In genomic region chr17:57011236-57012141, GRCm38 (mm10) we compare ENCODE assay signal across 8 mouse cellular contexts. TPM values are rescaled to one million over a fixed set of nuclear protein-coding genes. Genes with fewer than 3 reads are reported as not detected.
DNase-seq lines count a peak whose midpoint lies in the region; ATAC-seq and TF ChIP-seq lines count a peak whose summit lies in the region.

Gtf2f1 (minus strand) TSS chr17:57011288.
Gm17949 (plus strand) TSS chr17:57011469.

- no peaks in the 10 kb centered on the region for H3K9me3 ChIP-seq in CH12.LX (replicated peaks; ENCODE audit: low read length)
- H3K9me3 ChIP-seq in forebrain, embryonic 11.5 days (ENCODE audit: control insufficient read depth, low read length): no peaks in the 10 kb centered on the region
- H3K9me3 ChIP-seq in heart, embryonic 16.5 days (replicated peaks; ENCODE audit: control insufficient read depth, low read length): no peaks in the 10 kb centered on the region
- no peaks in the 10 kb centered on the region for H3K9me3 ChIP-seq in liver, embryonic 15.5 days (replicated peaks)
- no peaks in the 10 kb centered on the region for H3K9me3 ChIP-seq in neural tube, embryonic 12.5 days

- H3K4me1 ChIP-seq in CH12.LX (ENCODE audit: control insufficient read depth in 1 of 2, insufficient read depth in 2 of 2): peaks cover 7 to 22% of the 10 kb centered on the region in 2 experiments
- peaks cover 11% of the 10 kb centered on the region for H3K4me1 ChIP-seq in forebrain, embryonic 11.5 days (replicated peaks; ENCODE audit: control insufficient read depth, insufficient read depth, low read length)
- peaks cover 13% of the 10 kb centered on the region for H3K4me1 ChIP-seq in heart, embryonic 16.5 days (ENCODE audit: control insufficient read depth, insufficient read depth, low read length)
- peaks cover 50% of the 10 kb centered on the region for H3K4me1 ChIP-seq in liver, embryonic 15.5 days (replicated peaks)
- H3K4me1 ChIP-seq in neural tube, embryonic 12.5 days: peaks cover 17% of the 10 kb centered on the region

- H3K79me2 ChIP-seq in CH12.LX (replicated peaks; ENCODE audit: control insufficient read depth, extremely low read depth, insufficient read depth, poor library complexity, severe bottlenecking): peaks cover 16% of the 10 kb centered on the region

- peak; percentile 99 for DNase-seq in CH12.LX (ENCODE audit: extremely low read depth)
- peak; percentile 95 for DNase-seq in c-Kit-positive CD71-positive TER-119-negative erythroid progenitor cells, embryonic 14.5 days (ENCODE audit: low read depth)
- DNase-seq in forebrain, embryonic 11.5 days (ENCODE audit: low spot score): peak; percentile 98
- DNase-seq in kidney, postnatal 36 days: peak; percentile 93 to 96
- DNase-seq in telencephalon, adult 2 months (ENCODE audit: low read depth, low spot score): peak; percentile 99

- TF ChIP-seq RAD21 in CH12.LX (IDR thresholded peaks at IDR 0.05; ENCODE audit: low read depth, low read length): no peak

- peak; percentile 100 for TF ChIP-seq POLR2A in CH12.LX (IDR thresholded peaks at IDR 0.05; ENCODE audit: low read depth, low read length)

- no peak for TF ChIP-seq EP300 in CH12.LX (IDR thresholded peaks at IDR 0.05; ENCODE audit: low read length)

- under 1% methylated on average over 48 of the region's 51 CpGs for WGBS in forebrain, embryonic 11.5 days
- under 1% methylated on average over 51 of the region's 51 CpGs for WGBS in heart, embryonic 16.5 days
- WGBS in liver, embryonic 15.5 days (ENCODE audit: insufficient replicate concordance): under 1% methylated on average over 51 of the region's 51 CpGs
- under 1% methylated on average over 51 of the region's 51 CpGs for WGBS in neural tube, embryonic 12.5 days

- dilution Hi-C loops in CH12.LX (cut with MboI; ENCODE audit: extremely low pct_ligation_motif_present, extremely low pct_unique_long_range_greater_than_20kb, low sequenced_read_pairs): no loop called here

- H3K4me2 ChIP-seq in CH12.LX (ENCODE audit: insufficient read depth, low read depth, poor library complexity, severe bottlenecking): peak within 1 kb of the TSS; percentile 92
- peak within 1 kb of the TSS; percentile 78 for H3K4me2 ChIP-seq in forebrain, embryonic 11.5 days (ENCODE audit: low read depth, low read length, severe bottlenecking)
- peak within 1 kb of the TSS; percentile 96 for H3K4me2 ChIP-seq in heart, embryonic 16.5 days (ENCODE audit: low read depth, low read length)
- H3K4me2 ChIP-seq in liver, embryonic 15.5 days: peak within 1 kb of the TSS; percentile 92
- H3K4me2 ChIP-seq in neural tube, embryonic 12.5 days (replicated peaks): peak within 1 kb of the TSS; percentile 89

- peak; percentile 90 for ATAC-seq in forebrain, embryonic 11.5 days (replicated peaks; ENCODE audit: low FRiP score)
- peak; percentile 92 for ATAC-seq in heart, embryonic 16.5 days (replicated peaks; ENCODE audit: extremely low read depth, insufficient read depth, low FRiP score)
- ATAC-seq in liver, embryonic 15.5 days (ENCODE audit: insufficient read depth): peak; percentile 87
- peak; percentile 92 for ATAC-seq in neural tube, embryonic 12.5 days (ENCODE audit: low FRiP score, low read depth)

- peaks cover 25 to 31% of the 10 kb centered on the region in 2 experiments for H3K36me3 ChIP-seq in CH12.LX (replicated peaks in 1 of 2; ENCODE audit: control insufficient read depth in 1 of 2, insufficient read depth in 1 of 2, low read length in 1 of 2)
- H3K36me3 ChIP-seq in forebrain, embryonic 11.5 days (ENCODE audit: control insufficient read depth, insufficient read depth, low read length): peaks cover 6% of the 10 kb centered on the region; the same call in 1 of the 2 replicates
- peaks cover 13% of the 10 kb centered on the region for H3K36me3 ChIP-seq in heart, embryonic 16.5 days (ENCODE audit: control insufficient read depth, insufficient read depth)
- H3K36me3 ChIP-seq in liver, embryonic 15.5 days (replicated peaks): peaks cover 31% of the 10 kb centered on the region
- peaks cover 18% of the 10 kb centered on the region for H3K36me3 ChIP-seq in neural tube, embryonic 12.5 days

- H3K27ac ChIP-seq in CH12.LX (ENCODE audit: insufficient read depth, low read depth): peak within 1 kb of the TSS; percentile 75
- peak within 1 kb of the TSS; percentile 86 for H3K27ac ChIP-seq in forebrain, embryonic 11.5 days (ENCODE audit: low read depth, low read length)
- peak within 1 kb of the TSS; percentile 74 for H3K27ac ChIP-seq in heart, embryonic 16.5 days (ENCODE audit: low read length)
- H3K27ac ChIP-seq in liver, embryonic 15.5 days (replicated peaks): peak within 1 kb of the TSS; percentile 90
- H3K27ac ChIP-seq in neural tube, embryonic 12.5 days: peak within 1 kb of the TSS; percentile 71

- in situ Hi-C loops in CH12.LX (cut with MboI; ENCODE audit: low pct_ligation_motif_present, low pct_unique_long_range_greater_than_20kb, low sequenced_read_pairs): no loop called here

- peak in 1 of 2 experiments; percentile 32; a peak in 2 of 4 replicates for TF ChIP-seq CTCF in CH12.LX (conservative IDR thresholded peaks at IDR 0.05 in 1 of 2, IDR thresholded peaks at IDR 0.05 in 1 of 2; ENCODE audit: low read depth in 2 of 2, low read length in 2 of 2)

- no peaks in the 10 kb centered on the region for H3K27me3 ChIP-seq in CH12.LX (replicated peaks)
- H3K27me3 ChIP-seq in forebrain, embryonic 11.5 days (ENCODE audit: control insufficient read depth, insufficient read depth, low read length): no peaks in the 10 kb centered on the region
- H3K27me3 ChIP-seq in heart, embryonic 16.5 days (ENCODE audit: control insufficient read depth, insufficient read depth, low read length): no peaks in the 10 kb centered on the region
- no peaks in the 10 kb centered on the region for H3K27me3 ChIP-seq in liver, embryonic 15.5 days
- H3K27me3 ChIP-seq in neural tube, embryonic 12.5 days (replicated peaks): no peaks in the 10 kb centered on the region

- peak within 1 kb of the TSS; percentile 66 to 83 (median 73) for H3K4me3 ChIP-seq in CH12.LX (replicated peaks in 1 of 3; ENCODE audit: low read depth in 2 of 3, low read length in 2 of 3, poor library complexity in 1 of 3)
- peak within 1 kb of the TSS; percentile 76 for H3K4me3 ChIP-seq in forebrain, embryonic 11.5 days (ENCODE audit: low read depth, low read length)
- peak within 1 kb of the TSS; percentile 88 for H3K4me3 ChIP-seq in heart, embryonic 16.5 days (ENCODE audit: low read length)
- H3K4me3 ChIP-seq in liver, embryonic 15.5 days (replicated peaks): peak within 1 kb of the TSS; percentile 74
- peak within 1 kb of the TSS; percentile 63 for H3K4me3 ChIP-seq in neural tube, embryonic 12.5 days

- H3K9ac ChIP-seq in CH12.LX (ENCODE audit: insufficient read depth, low read depth): peak within 1 kb of the TSS; percentile 76
- H3K9ac ChIP-seq in forebrain, embryonic 11.5 days (ENCODE audit: low read length): peak within 1 kb of the TSS; percentile 80
- H3K9ac ChIP-seq in heart, embryonic 16.5 days (ENCODE audit: low read length): peak within 1 kb of the TSS; percentile 88
- peak within 1 kb of the TSS; percentile 82 for H3K9ac ChIP-seq in liver, embryonic 15.5 days
- H3K9ac ChIP-seq in neural tube, embryonic 12.5 days: peak within 1 kb of the TSS; percentile 69

TF ChIP-seq in CH12.LX, 34 proteins besides CTCF, POLR2A, EP300 and RAD21 (continues in another document):
- TF ChIP-seq MXI1 (IDR thresholded peaks at IDR 0.05; ENCODE audit: low read depth, low read length) (peak; percentile 97), IRF4 (IDR thresholded peaks at IDR 0.05; ENCODE audit: low read depth, low read length) (peak; percentile 78; the same call in 1 of the 2 replicates), USF2 (conservative IDR thresholded peaks at IDR 0.05; ENCODE audit: low read depth, low read length) (peak; percentile 98), TBP (conservative IDR thresholded peaks at IDR 0.05; ENCODE audit: low read depth, low read length) (peak; percentile 99), MYC (IDR thresholded peaks at IDR 0.05; ENCODE audit: low read depth, low read length) (peak; percentile 89), CHD2 (IDR thresholded peaks at IDR 0.05; ENCODE audit: low read length) (peak; percentile 63; the same call in 1 of the 2 replicates), ETS1 (conservative IDR thresholded peaks at IDR 0.05; ENCODE audit: low read depth, low read length) (peak; percentile 62), ZKSCAN1 (IDR thresholded peaks at IDR 0.05; ENCODE audit: borderline replicate concordance, low read depth, low read length) (no peak), TCF12 (IDR thresholded peaks at IDR 0.05; ENCODE audit: low read depth, low read length) (peak; percentile 99), MAFK (IDR thresholded peaks at IDR 0.05; ENCODE audit: insufficient replicate concordance, low read length) (no peak), ZC3H11A (IDR thresholded peaks at IDR 0.05; ENCODE audit: low read depth, low read length) (no peak), BHLHE40 (IDR thresholded peaks at IDR 0.05; ENCODE audit: low read depth, low read length) (peak; percentile 100), UBTF (IDR thresholded peaks at IDR 0.05; ENCODE audit: low read depth, low read length) (no peak), SMC3 (IDR thresholded peaks at IDR 0.05; ENCODE audit: low read depth, low read length) (no peak), SIN3A (IDR thresholded peaks at IDR 0.05; ENCODE audit: low read length) (peak; percentile 98), HCFC1 (IDR thresholded peaks at IDR 0.05; ENCODE audit: low read depth, low read length) (peak; percentile 89), MAX (IDR thresholded peaks at IDR 0.05; ENCODE audit: low read length) (peak; percentile 99)

RNA-seq across cellular contexts. Expression of gene Gtf2f1, which starts in this region (rescaled TPM):
- total RNA-seq in CH12.LX (2012; rRNA removed): 80.4 and 97.6 TPM in 2 replicates
- total RNA-seq in CH12.LX (2014; rRNA removed): 50.5 and 54.2 TPM in 2 replicates
- polyA plus RNA-seq in CH12.LX (2012; ENCODE audit: insufficient read length, low read depth): 109 and 148 TPM in 2 replicates
- polyA plus RNA-seq in forebrain, embryonic 11.5 days (2014; fragmentation: Nextera tagmentation; extraction: Ambion mirVana): 77.3 and 82.7 TPM in 2 replicates
- polyA plus RNA-seq in heart, embryonic 16.5 days (2015; fragmentation: Nextera tagmentation; extraction: Ambion mirVana): 44.1 and 45.6 TPM in 2 replicates
- polyA plus RNA-seq in liver, embryonic 15.5 days (2015; fragmentation: Nextera tagmentation; extraction: Ambion mirVana): 46.8 and 48.8 TPM in 2 replicates
- polyA plus RNA-seq in neural tube, embryonic 12.5 days (2016; fragmentation: Nextera tagmentation; extraction: Ambion mirVana): 71.2 and 76.7 TPM in 2 replicates

RNA-seq across cellular contexts. Expression of gene Gm17949, which starts in this region (rescaled TPM):
- total RNA-seq in CH12.LX (2012; rRNA removed) (0.13 TPM in 1 of 2 replicates, not detected in the other), CH12.LX (2014; rRNA removed) (not detected in 2 replicates)
- polyA plus RNA-seq in CH12.LX (2012; ENCODE audit: insufficient read length, low read depth): not detected in 2 replicates
- 0.27 and 0.39 TPM in 2 replicates for polyA plus RNA-seq in forebrain, embryonic 11.5 days (2014; fragmentation: Nextera tagmentation; extraction: Ambion mirVana)
- polyA plus RNA-seq in heart, embryonic 16.5 days (2015; fragmentation: Nextera tagmentation; extraction: Ambion mirVana): 0.32 and 0.41 TPM in 2 replicates
- 0.20 and 0.36 TPM in 2 replicates for polyA plus RNA-seq in liver, embryonic 15.5 days (2015; fragmentation: Nextera tagmentation; extraction: Ambion mirVana)
- polyA plus RNA-seq in neural tube, embryonic 12.5 days (2016; fragmentation: Nextera tagmentation; extraction: Ambion mirVana): 0.28 and 0.33 TPM in 2 replicates

Comparison
In these comparisons a context has a peak if more than half of its experiments do, and no peak if none do; other contexts are left out.
1. Peak in every context shown above with its lines: DNase-seq, ATAC-seq, H3K4me3 ChIP-seq and H3K27ac ChIP-seq.